Mouse (Mus musculus) mature B cell (primary cell): ENCODE data around the gene Snx12.

Experiments used
- in situ Hi-C: fragments of 300-500 bp; cut with MboI; formaldehyde crosslinking; loops from 2 replicates; pipeline ENCODE4 v1.14.3; 2019

Gene Snx12

GRCm38 (mm10) chrX:101221834-101222795 is at the start of gene Snx12:
Snx12 (minus strand) TSS chrX:101222563.
- in situ Hi-C loops = no loop called here

GRCm38 (mm10) chrX:101268755-101269124 is 46.4 kb upstream of the Snx12 start, which contains the start of gene Gm20489:
Gm20489 (minus strand) TSS chrX:101269023.
- in situ Hi-C loops = no loop called here

DNA sequence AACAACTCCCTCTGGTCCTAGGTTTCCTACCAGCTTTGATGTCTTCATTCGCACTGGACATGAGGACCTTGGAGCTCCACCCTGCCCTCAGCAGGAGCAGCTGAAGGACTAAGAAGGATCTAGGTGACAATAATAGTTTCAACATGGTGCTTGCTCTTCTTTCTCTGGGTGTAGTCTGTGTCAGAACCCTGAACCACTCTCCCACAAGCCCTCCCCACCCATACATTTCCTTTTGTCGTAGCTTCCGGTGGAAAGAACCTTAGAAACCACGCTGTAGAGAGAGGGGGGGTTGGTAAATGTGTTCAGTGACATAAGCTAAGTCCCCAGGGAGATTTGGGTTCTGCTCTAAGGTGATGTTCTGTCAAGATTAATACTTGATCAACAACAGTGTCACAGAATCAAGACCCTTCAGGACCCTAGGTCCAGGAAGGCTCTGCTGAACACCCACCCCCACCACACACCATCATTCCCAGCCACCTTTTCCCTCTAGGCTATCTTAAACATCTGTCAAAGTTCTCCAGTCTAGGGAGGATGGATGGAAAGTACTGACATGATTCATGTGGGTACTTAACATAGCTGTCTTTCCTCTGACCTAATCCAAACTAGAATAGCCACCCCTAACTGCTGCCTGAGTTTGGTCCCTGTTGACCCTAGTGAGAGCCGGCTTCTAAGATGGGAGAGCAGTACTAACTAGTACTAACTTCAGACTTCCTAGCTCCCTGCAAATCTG is 45.8 kb upstream of the Snx12 start, which contains the start of gene Il2rg:
Il2rg (minus strand) TSS at position 231 of the 730 bp plus-strand sequence.
- in situ Hi-C loops = no loop called here

DNA sequence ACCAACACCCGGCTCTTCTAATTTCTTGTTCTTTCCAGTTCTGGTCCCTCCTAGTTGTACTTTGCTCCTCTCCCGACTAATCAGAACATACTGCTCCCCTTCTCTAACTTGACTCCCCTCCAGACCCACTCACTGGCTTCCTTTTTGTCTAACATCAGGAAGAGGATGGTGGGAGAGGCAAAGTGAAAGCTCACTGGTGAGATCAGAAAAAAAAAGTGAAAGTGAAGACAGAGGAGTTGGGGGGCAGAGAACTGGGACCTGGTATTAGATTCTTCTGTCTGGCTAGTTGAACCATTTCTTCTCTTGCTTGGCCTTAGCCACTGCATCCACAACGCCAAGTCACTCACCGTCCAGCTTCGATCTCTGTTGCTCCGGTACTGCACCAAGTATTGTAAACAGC is 44.3 kb upstream of the Snx12 start:
- in situ Hi-C loops = no loop called here

GRCm38 (mm10) chrX:101263892-101264291 is 41.5 kb upstream of the Snx12 start, which contains the start of gene Gm614:
Gm614 (minus strand) TSS chrX:101263992.
- in situ Hi-C loops = no loop called here

- in situ Hi-C loops = no loop called here
Measured at GRCm38 (mm10) chrX:101260441-101261325, 38.3 kb upstream of the Snx12 start.

DNA sequence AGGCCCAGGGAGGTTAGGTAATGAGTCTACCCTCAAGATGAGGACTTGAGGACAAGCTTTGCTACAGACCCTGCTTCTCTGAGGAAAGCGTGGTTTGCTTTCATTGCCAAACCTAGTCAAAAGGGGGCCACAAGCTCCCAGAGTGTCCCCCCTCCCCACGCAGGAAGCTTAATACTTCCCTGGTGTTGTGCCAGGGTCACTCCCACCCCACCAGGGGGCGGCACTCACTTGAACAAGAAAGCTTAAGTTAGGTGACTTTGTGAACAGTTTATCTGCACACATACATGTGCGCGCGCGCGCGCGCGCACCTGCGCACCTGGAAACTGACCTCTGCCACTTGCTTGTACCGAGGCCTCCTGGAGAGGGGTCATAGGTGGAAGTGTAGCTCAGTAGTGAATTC is 34.2 kb upstream of the Snx12 start:
- in situ Hi-C loops = no loop called here

GRCm38 (mm10) chrX:101254740-101255139 is 32.4 kb upstream of the Snx12 start:
- in situ Hi-C loops = no loop called here

- in situ Hi-C loops = no loop called here
Measured at GRCm38 (mm10) chrX:101253952-101254729, 31.8 kb upstream of the Snx12 start, which contains the start of gene Foxo4. Foxo4 (plus strand) TSS chrX:101254528.

DNA sequence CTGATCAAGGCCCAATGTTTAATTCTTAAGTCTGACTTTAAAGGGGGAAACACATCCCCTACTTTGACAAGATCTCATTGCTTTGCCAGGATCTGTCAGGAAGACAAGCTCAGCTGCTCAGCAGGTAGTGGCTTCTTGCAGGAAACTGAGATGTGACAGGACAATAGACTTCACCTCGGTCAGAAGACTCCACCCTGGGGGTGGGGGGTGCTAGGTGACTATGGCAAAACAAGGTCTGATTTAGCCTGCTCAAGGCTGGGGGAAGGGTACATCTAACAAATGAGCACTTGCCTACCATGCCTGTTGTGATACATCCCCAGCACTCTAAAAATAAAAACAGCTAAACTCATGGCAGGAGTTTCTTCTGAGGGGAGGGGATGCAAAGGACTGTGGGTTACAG is 22.6 kb upstream of the Snx12 start:
- in situ Hi-C loops = no loop called here

GRCm38 (mm10) chrX:101222796-101223162 is 416 bp upstream of the Snx12 start:
- in situ Hi-C loops = no loop called here

- in situ Hi-C loops = no loop called here
Measured at GRCm38 (mm10) chrX:101189285-101189684, 33.1 kb downstream of the Snx12 start.

GRCm38 (mm10) chrX:101187647-101188046 is 34.7 kb downstream of the Snx12 start:
- in situ Hi-C loops = no loop called here

DNA sequence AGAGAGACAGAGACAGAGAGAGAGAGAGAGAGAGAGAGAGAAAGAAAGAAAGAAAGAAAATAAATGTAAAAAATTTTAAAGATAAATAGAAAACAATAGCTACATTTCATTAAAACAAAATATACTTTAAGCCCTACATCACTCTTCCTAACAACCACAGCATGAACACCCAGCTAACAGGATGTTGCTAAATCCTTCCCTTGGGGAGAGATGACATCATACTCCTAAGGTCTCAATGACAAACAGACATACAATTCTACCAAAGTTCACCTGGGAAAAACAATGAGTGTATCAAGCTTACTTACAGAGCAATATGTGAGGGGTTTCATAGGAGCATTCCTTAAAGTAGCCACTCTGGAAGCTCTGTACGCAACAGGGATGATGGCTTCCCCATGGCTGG is 49.0 kb downstream of the Snx12 start:
- in situ Hi-C loops = no loop called here

- in situ Hi-C loops = no loop called here
Measured at GRCm38 (mm10) chrX:101168425-101168824, 53.9 kb downstream of the Snx12 start.

- in situ Hi-C loops = no loop called here
Measured at GRCm38 (mm10) chrX:101163739-101164138, 58.6 kb downstream of the Snx12 start.

- in situ Hi-C loops = no loop called here
Measured at GRCm38 (mm10) chrX:101163278-101163677, 59.1 kb downstream of the Snx12 start.

DNA sequence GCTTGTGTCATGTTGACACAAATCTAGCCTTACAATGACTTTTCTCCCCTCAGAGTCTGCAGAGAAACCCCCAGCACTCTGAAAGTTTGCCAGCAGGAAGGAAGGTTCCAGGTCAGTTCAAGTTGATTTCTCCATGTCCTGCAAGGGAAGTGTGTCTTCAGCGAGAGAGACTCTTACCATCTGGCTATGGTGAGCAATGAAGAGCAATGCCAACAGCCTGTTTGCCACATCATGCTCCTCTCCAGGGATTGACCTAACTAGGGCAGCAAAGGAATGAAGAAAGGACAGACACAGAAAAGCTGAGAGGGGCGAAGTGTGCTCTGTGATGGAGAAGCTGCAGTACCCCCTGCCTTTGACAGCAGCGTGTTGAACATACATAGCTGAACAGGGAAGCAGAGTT is 59.8 kb downstream of the Snx12 start:
- in situ Hi-C loops = no loop called here

DNA sequence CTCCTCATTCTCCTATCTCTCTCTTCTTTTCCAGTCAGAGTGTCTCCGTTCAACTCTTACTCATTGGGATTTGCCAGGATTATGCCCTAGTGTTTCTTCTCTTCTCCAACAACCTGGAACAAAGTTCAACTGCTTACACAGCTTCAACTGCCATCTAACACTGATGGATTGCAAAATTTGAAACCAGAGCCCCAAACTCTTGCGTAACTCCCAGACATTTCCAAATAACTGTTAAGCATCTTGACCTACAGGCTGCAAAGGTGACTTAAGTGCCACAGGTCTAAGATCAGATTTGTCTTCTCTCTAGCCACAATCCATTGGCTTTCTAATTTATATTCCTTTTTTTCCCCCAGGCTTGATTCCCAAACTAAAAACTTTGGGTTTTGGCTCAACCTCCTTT is 64.9 kb downstream of the Snx12 start:
- in situ Hi-C loops = no loop called here

DNA sequence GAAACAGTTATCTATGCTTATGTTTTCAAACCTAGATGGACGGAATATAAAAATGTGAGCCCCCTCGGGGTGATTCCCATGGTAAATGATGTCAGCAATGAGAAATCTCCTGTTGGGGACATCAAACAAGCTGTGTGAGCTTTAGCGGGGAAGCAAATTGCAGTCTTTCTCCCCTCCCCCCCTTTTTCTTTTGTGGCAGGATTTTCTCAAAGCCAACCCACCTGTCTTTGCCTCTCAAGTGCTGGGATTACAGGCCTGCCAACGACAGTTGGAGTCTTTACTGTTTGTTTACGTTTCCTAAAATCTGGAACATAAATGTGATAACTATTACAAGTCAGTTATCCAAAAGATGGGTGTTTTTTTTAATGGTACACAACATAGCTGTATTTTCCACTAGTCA is 66.0 kb downstream of the Snx12 start:
- in situ Hi-C loops = no loop called here

DNA sequence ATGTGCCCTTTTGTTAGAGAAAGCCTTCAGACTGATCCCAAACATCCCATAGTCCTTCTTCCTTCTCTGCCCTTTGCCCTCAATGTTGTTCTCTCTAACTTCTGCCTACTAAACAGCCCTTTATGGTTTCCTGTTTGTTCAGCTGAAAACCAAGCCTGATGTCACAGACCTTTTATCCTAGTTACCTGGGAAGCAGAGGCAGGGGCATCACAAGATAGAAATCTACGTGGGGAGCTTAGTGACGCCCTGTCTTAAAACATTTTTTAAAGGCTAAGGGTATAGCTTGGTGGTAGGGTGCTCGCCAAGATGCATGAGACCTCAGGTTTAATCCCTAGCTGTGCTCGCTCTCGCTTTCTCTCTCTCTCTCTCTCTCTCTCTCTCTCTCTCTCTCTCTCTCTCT is 74.9 kb downstream of the Snx12 start:
- in situ Hi-C loops = no loop called here
